Mouse (Mus musculus) adrenal gland (tissue): Measurements from ENCODE around the gene Arhgef28.

Source experiments
- intact Hi-C: fragments of 180-260 bp; cut with DNase I; formaldehyde crosslinking; loops from one replicate; pipeline ENCODE4 v1.15.1; 2025

Arhgef28 gene

DNA sequence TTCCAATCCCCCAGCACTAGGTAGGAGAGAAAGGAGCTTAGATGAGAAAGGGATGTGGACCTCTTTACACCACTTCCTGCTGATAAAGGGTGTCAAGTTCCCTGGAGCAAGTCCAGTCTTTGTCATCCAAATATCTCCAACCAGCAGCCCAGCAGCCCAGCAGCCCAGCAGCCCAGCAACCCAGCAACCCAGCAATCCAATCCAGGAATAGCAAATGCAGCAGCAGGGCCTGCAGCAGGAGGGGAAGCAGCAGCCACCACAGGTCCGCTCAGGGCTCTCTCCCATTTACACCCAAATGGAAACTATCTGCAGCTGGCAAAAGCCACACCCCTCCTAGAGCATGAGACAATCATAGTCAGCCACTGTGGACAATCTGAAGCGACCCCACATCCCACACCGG lies 21.6 kb downstream of the Arhgef28 start:
- intact Hi-C loops, result no loop called here

DNA sequence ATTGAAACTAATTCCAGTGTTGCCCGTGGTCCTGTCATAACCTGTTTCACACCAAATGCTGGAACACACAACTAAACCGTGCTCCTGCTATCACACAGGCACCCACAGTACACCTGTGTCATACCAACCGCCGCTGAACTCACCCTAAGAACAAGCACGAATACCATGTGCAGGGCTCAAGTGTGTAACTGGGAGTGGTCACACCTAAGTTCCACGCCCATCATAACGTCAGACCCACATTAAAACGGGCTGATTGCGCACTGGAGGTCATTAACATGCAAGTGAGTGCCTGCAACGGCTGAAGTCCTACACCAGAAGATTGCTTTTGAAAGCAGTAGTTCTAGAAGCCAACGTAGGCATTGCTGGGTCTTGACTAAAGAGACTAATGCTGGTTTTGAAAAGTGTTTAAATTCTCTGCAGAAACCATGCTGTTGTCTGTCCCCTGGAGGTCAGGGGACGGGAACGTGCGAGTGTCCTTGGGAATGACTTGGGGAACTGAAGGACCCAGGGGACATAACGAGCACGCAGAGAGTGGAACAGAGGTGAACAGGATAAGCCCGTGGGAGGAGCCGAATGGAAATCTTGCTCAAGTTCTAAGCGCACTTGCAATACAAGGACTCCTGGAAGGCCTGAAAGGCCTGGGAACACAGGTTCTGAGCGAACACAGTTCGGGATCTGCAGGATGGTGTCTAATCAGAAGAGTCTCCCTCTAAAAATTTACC lies 22.9 kb downstream of the Arhgef28 start:
- intact Hi-C loops, result no loop called here

DNA sequence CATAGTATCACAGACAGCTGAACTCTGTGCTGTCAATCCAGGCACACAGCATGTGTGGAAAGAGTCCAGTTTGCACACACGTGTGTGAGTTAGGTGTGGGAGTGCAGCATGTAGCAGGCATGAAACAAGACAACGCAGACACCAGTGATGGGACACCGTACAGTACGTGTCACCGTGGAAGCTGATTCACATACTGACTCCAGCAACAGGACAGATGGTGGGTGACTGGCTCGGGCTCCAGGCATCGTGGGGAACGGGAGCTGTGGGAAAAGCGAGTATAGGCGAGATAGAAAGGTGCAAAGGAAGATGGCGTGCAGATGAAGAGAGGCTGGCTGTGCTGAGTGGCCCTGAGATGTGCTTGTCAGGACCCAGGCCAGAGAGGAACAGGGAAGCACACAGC lies 23.9 kb downstream of the Arhgef28 start:
- intact Hi-C loops, result no loop called here

DNA sequence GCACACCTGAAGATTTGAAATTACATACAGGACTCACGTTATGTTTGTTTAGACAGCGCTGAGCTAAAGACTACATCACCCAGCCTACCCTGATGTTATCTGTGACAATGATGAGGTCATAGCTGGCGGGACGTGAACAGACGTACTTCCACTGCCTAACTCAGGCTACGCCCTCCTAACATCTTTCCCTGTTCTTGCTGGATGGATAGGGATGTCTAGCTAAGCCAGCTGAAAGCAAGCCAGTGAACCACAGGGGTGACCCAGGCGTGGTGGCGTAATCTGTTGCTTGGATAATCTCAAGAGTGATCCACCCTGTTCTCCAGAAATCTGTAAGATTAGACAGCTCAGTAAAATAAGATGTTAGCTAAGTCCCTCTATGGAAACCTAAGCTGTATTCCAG lies 25.6 kb downstream of the Arhgef28 start:
- intact Hi-C loops, result no loop called here

DNA sequence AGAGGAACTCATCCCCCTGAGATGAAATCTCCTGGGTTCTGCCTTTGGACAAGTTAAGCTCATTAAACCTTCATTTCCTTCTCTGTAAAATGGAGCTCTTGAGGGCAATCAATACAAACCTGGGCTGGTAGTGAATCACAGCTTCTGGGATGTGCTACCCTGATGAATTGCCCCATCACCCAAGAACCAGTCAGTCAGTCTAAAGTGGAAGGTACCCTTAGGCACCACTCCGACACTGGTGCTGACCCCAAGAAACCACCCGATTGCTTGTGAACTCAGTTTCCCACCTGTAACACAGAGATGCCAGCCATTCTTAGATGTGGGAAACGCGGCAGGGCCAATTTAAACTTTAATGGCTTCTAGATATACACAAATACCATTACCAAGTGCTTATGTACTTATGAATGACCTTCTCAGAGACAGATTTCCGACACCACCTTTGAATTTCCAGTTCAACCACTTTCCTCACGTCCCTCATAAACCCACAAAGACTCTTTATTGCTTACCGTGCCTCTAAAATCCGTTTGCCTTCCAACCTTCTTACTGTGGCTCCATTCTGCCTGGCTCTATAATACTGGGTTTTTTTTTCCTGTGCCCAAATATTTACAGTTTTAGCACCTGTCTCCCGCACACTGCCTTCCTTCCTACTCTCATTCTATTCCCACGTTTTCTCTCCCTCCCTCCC lies 30.8 kb downstream of the Arhgef28 start:
- intact Hi-C loops, result no loop called here

DNA sequence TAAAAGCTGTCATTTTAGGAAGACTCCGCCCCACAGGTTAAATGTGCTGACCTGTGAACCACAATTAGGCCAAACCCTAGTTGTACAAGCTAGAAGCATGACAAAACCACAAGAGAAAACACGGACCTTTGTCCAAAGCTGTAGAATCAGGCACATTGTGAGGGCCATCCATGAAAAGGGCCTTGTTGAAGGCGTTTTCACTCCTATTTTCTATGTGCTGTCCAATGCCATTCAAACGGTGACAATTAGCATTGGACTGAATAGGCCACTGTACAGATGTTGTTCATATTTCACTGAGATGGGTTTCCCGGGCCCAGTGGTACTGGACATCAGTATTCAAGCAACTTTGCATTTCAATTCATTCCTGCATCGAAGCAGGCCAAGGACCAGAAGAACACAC lies 33.2 kb downstream of the Arhgef28 start:
- intact Hi-C loops, result no loop called here

DNA sequence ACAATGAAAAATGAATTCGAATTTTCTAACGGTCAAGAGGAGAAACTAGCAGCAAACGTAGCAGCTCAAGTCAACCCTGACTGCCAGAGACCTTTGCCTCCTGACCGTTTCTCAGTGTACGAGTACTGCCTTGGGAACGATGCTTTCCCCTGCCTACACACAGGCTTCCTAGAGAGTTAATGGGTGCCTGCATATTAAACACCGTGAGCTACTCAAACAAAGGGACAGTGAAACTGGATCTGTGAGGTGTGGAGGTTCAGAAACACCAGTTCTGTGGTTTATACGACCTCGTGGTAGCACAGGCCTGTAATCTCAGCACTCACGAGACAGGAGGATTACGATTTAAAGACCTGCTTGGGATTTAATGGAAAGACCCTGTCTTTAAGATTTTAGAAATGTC lies 33.9 kb downstream of the Arhgef28 start:
- intact Hi-C loops, result no loop called here

DNA sequence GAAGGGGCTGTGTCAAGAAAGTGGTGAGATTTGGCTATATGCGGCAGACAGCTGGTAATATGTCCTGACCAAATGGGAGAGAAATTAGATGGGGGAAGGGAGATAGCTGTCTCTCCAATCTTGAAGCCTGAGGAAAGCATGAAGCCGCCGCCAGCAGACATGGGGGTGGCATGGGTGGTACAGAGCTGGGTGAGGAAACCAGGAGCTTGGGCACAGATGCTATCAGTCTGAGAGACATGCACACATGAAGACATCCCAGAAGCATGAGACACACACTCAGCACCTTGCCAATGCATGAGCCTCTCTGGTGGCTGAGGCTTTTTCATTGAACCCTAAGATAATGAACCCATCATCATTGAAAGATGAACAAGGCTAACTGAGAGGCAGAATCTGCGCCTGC lies 34.5 kb downstream of the Arhgef28 start:
- intact Hi-C loops, result no loop called here

DNA sequence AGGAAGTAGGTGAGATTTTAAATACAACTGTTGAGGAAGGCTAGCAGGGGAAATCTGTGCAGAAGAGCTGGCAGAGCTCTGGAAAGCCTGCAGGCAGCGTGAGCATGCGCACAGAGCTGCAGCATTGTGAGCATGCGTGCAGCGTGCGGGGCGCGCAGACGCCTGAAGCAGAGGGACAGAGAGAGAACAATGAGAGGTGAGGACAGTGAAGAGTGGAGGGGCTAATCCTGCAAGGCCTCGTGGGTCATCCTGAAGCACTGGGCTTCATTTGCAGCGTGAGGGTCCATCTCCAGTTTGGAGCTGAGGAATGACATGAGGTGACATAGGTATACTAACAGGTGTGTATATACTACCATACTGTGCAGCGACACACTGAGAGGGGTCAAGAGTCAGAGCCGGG lies 35.0 kb downstream of the Arhgef28 start:
- intact Hi-C loops, result no loop called here

DNA sequence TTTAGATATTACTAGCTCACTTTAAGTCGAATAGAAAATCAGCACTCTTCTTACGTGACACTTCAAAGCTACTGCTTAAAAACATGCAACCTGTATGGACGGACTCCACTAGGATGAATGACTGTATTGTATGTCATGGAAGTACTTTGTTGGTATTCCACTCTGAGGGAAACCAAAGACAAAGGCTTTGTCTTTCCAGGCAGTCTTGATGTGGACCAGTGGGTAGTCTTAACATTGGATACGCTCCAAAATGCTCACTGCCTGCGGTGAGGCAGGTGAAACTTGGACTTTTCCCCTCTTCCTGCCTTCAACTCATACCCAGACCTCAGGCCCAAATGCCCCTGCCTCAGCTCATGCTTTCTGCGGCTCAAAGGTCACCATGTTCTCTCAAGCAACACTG lies 41.4 kb downstream of the Arhgef28 start:
- intact Hi-C loops, result no loop called here

DNA sequence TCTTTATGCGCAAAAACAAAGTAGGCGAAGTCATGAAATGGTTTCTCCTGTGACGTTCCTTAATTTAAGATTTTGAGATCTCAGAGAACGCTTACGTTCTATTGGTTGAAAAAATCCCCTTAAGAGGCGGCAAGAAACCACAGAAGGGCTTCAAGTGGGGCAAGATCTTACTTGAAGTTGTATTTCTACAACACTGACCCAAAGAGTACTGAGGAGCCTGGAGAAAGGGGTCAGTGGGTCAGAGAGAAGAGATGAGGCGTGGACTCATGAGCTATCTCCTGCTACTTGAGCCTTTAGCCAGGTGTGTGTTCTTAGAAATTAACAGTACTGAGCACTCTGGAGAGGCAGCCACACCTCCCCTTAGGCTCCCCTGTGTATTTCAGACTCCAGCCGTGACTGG lies 44.7 kb downstream of the Arhgef28 start:
- intact Hi-C loops, result no loop called here

DNA sequence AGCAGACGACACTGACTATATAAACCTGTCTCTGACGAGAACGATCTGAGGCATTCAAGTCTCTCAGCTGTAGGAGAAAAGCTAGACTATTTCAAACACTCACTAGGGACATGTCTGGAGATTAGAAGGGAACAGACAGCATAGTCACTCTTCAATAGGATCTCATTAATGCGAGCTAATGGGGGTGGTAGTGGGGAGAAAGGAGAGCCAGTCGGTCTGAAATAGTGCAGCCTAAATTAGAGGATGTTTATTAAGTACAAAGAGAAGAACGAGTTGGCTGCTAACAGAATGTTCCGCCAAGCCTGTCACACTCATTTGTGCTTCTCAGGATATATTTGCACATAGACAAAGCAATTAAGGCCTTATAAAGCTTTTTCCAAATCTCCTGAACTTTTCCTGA lies 49.6 kb downstream of the Arhgef28 start:
- intact Hi-C loops, result no loop called here

DNA sequence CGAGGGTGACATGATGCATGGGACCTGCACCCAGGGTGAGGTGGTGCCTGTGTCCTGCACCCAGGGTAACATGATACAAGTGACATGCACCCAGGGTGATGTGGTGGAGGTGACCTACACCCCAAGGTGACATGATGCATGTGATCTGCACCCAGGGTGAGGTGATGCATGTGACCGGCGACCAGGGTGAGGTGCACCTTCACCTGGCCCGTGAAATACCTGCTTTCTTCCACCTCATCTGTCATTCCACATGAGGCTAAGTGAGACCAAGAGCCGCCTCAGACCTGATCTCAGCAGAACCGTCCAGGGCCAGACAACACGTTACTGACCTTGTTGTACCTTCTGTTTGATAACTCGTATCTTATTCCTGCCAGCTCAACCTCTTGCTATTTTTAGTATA lies 53.5 kb downstream of the Arhgef28 start:
- intact Hi-C loops, result no loop called here

DNA sequence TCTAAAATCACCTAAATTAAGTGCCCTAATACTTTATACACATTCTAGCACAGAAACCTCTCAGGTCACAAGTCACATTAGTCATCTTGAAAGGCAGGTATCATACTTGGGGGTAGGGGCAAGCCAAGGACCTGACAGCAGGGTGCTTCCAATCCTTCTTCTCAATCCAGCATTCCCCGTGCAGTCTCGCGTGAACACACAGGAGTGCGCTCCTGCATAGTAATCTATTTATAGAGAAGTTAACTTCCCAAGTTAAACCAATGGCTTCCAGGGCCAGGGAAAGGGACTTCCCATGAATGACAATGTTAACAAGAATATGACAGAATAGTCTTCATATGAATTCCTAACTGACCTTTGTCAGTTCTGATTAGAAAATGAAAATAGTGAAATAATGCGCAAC lies 58.7 kb downstream of the Arhgef28 start:
- intact Hi-C loops, result no loop called here

DNA sequence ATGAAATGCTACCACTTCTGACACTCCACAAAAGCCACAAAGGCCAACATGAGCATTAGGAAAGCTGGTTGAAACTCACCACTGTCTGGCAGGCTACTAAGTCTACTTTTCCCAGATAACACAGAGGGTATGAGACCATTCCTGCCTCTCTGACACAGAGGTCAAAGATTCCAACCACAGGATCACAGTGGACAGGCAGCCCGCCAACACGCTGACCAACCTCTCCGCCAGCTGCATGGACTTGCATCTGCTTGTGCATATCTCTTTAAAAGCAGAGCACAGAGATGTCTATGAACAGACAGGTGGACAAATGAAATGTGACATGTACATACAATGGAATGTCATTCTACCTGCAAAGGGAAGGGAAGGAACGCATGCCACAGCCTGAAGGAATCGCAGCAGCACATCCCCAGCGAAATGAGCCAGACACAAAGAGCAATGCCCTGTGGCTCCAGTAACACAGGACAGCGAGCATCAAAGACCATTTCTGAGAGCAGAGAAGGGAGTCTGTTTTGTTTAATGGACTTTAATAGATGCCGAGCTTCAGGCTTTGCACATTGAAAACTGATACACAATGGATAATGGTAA lies 59.6 kb downstream of the Arhgef28 start:
- intact Hi-C loops, result no loop called here

DNA sequence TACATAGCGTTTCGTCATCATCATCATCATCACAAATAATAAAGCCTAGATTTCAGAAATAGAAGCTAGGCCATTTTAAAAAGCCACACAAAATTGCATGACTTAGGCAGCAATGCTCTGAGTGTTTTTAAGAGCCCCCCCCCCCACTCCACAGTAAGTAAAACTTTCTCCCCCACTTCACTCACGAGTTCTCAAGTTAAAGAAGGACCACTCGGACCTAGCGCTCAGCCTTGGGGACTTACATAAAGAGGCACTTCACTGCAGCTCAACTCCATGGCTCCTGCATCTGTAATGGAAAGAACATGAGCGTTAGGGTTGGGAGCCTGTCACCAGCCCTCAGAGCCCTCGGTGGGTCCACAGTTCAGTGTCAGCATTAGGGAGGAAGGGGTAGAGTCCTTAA lies 60.9 kb downstream of the Arhgef28 start:
- intact Hi-C loops, result no loop called here

DNA sequence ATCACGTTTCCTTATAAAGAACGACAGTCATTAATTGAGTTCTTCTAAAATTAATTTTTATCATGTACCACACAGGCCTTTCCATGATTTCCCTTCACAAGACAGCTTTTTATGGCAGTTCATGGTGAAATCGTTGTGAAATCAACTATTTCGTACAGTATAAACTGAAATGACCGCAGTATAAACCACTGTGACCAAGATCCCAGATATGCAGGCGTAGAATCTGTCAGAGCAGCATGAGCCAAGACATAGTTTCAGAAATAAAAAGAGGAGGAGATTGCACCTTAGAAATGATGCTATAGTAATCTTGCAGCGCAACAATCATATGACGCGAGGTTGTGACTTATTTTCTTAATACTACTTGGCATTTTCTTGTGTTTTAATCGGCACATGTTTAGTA lies 63.2 kb downstream of the Arhgef28 start:
- intact Hi-C loops, result no loop called here

DNA sequence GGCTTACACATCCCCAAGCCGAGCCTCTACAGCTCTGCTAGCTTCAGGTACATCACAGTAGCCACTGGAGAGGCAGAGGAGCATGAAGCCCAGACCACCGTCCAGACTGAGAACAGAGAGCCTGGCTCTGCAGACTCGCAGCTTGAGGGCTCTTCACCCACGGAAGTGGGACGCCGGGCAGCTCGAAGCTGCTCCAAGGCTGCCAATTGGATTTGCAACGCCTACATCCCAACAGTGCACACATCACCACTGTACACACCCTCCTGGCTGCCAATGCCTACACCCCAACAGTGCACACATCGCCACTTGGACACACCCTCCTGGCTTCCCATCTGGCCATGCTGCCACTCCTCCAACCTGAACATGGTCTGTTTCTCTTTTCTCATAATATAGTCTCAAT lies 65.6 kb downstream of the Arhgef28 start:
- intact Hi-C loops, result no loop called here

DNA sequence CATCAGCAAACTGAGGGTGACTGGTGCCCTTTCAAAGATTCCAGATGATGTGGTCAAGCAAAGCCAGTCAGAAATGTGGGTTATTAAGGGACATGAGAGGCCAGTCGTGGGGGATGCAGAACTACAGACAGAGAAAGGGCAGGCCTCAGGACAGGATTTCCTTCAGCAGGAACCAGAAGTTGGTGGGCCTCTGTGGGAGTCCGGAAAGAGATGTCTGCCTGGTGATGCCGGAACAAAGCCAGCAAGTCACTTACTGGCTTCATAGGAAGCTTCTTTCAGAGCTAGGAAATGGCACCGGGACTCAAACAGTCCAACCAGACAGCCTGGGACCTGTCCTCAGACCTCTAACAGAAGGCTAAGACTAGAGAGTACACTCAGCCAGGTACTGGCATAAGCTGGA lies 67.5 kb downstream of the Arhgef28 start:
- intact Hi-C loops, result no loop called here

DNA sequence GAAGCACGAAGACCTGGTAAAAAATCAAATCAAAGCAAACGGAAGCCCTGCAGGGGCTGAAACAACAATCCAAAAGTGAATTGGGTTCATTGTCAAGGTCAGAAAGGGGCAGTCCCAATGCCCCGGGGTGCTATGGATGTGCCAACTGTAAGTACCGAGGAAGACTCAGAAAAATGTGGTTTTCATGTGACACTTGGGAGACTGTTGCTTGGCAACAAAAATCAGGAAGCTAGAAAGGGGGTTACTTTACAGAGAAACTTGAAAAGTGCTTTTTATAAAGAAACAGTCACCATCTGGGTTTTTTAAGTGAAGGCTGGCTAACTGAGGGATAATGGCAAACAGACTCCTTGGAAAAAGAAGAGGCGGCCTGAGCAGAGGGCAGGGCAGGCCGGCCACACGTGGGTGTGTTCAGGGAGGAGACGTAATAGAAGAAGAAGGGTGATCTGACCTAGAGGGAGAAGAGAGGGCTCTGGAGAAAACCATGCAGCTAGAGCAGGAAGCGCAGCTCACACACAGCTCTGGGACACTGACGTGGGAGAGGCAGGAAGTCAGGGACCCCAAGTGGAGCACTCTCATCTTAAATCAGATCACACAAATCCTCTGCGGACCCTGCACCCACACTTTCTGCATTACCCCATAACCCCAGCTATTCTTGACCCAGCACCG lies 70.2 kb downstream of the Arhgef28 start:
- intact Hi-C loops, result no loop called here

DNA sequence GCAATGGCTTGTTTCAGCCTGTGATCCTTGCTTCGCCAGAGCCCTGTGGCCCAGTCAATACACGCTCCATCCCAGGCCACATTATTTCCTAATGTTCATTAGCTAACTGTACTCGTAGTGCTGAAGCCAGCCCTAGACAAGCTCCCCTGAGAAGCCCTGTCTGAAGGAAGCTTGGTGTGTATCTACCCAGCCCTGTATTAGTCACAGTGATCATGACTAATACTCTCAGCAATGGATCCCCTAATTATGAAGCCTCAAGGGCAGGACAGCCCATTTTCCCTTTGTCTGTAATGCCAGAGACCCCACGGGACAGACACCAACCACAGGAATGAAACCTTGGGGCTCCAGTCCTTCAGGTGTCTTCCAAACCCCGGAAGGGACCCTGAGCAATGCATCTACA lies 73.3 kb downstream of the Arhgef28 start:
- intact Hi-C loops, result no loop called here

DNA sequence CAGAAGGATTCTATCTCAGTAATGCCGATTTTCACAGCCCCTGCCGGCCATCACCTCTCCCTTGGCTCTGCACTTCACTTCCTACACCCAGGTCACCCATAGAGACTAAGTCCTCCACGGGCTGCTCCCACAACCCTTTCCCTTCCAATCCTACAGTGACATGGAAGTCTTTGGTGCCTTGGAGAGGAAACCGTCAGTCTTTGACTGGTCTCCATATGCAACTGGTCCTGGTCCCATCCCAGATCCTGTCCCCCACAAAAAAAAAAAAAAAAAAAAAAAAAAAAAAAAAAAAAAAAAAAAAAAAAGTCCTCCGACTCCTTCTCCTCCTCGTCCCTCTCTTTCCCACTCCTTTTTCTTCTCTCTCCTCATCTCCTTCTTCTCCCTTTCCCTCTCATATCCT lies 74.0 kb downstream of the Arhgef28 start:
- intact Hi-C loops, result no loop called here
